ENCODE assay signal across 12 mouse cellular contexts in the genomic region with DNA sequence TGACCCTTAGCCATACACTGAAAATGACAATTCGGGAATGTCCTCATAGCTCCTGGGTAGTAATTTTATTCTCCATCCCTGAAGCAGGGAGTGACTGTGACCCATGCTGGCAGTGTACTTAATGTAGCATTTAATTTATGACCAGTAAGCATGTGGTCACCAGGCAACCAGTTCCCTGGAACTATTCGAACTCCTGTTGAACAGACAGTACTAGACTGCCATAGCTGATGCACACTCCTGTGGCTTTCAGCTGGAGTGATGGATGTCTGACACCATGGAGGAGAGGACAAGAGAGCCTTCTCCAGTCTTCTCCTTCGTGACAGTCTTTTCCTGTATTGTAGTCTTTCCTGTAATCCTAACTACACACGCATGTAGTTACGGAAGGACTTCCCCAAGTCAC. TPM values are rescaled to one million over a fixed set of nuclear protein-coding genes. Genes with fewer than 3 reads are reported as not detected.
DNase-seq lines count a peak whose midpoint lies in the region; ATAC-seq lines count a peak whose summit lies in the region.
"Had no signal": no experiment of that assay in that cellular context is flagged by ENCODE, and none has a peak within 500 bp of the region (broad histone marks: within the 10 kb centered on the region; RNA-seq: fewer than 3 reads in every experiment).

No protein-coding gene starts in this region.

- H3K27me3 ChIP-seq in heart, embryonic 14.5 days (ENCODE audit: control insufficient read depth, insufficient read depth, low read length): no peaks in the 10 kb centered on the region
- H3K27me3 ChIP-seq in midbrain, embryonic 10.5 days (ENCODE audit: low read depth, poor library complexity, severe bottlenecking): no peaks in the 10 kb centered on the region
- H3K27me3 ChIP-seq in midbrain, embryonic 13.5 days: no peaks in the 10 kb centered on the region
- H3K27me3 ChIP-seq in forebrain, embryonic 14.5 days (replicated peaks; ENCODE audit: control insufficient read depth, insufficient read depth, low read length): no peaks in the 10 kb centered on the region
- H3K27me3 ChIP-seq in neural tube, embryonic 11.5 days (ENCODE audit: control insufficient read depth, insufficient read depth, low read length): no peaks in the 10 kb centered on the region

- peak overlapping the region; percentile 95 for H3K9ac ChIP-seq in heart, embryonic 14.5 days (ENCODE audit: low read length)
- no peak overlapping the region for H3K9ac ChIP-seq in midbrain, embryonic 13.5 days (replicated peaks)
- no peak overlapping the region for H3K9ac ChIP-seq in forebrain, embryonic 14.5 days (ENCODE audit: low read length)
- peak overlapping the region; percentile 26 for H3K9ac ChIP-seq in neural tube, embryonic 11.5 days (ENCODE audit: low read length)

- peak overlapping the region; percentile 88 to 95 for H3K27ac ChIP-seq in heart, embryonic 14.5 days (replicated peaks in 1 of 2; ENCODE audit: control insufficient read depth in 1 of 2, insufficient read depth in 1 of 2, low read depth in 2 of 2, low read length in 2 of 2)
- H3K27ac ChIP-seq in midbrain, embryonic 10.5 days (replicated peaks): no peak overlapping the region; the same call in 1 of the 2 replicates
- H3K27ac ChIP-seq in midbrain, embryonic 13.5 days: no peak overlapping the region
- H3K27ac ChIP-seq in forebrain, embryonic 14.5 days (ENCODE audit: low read depth, low read length): no peak overlapping the region
- H3K27ac ChIP-seq in neural tube, embryonic 11.5 days (ENCODE audit: low read depth, low read length): no peak overlapping the region

- peaks cover 8 to 27% of the 10 kb centered on the region in 2 experiments for H3K4me1 ChIP-seq in heart, embryonic 14.5 days (ENCODE audit: control insufficient read depth in 2 of 2, insufficient read depth in 2 of 2, low read length in 2 of 2)
- peaks cover 46% of the 10 kb centered on the region for H3K4me1 ChIP-seq in midbrain, embryonic 10.5 days
- peaks cover 36% of the 10 kb centered on the region for H3K4me1 ChIP-seq in midbrain, embryonic 13.5 days (replicated peaks)
- peaks cover 19% of the 10 kb centered on the region for H3K4me1 ChIP-seq in forebrain, embryonic 14.5 days (ENCODE audit: control insufficient read depth, insufficient read depth, low read length)
- H3K4me1 ChIP-seq in neural tube, embryonic 11.5 days (ENCODE audit: control insufficient read depth, insufficient read depth, low read length): peaks cover 7% of the 10 kb centered on the region

- 82% methylated on average over 5 of the region's 5 CpGs for WGBS in heart, embryonic 14.5 days
- 90% methylated on average over 5 of the region's 5 CpGs for WGBS in midbrain, embryonic 10.5 days
- 81% methylated on average over 5 of the region's 5 CpGs for WGBS in midbrain, embryonic 13.5 days
- WGBS in forebrain, embryonic 14.5 days: 82% methylated on average over 5 of the region's 5 CpGs
- 56% methylated on average over 5 of the region's 5 CpGs for WGBS in neural tube, embryonic 11.5 days

- H3K9me3 ChIP-seq in heart, embryonic 14.5 days (ENCODE audit: control insufficient read depth, low read length): no peaks in the 10 kb centered on the region
- no peaks in the 10 kb centered on the region for H3K9me3 ChIP-seq in midbrain, embryonic 10.5 days (replicated peaks)
- no peaks in the 10 kb centered on the region for H3K9me3 ChIP-seq in midbrain, embryonic 13.5 days
- no peaks in the 10 kb centered on the region for H3K9me3 ChIP-seq in forebrain, embryonic 14.5 days (replicated peaks; ENCODE audit: control insufficient read depth, low read length)
- H3K9me3 ChIP-seq in neural tube, embryonic 11.5 days (ENCODE audit: control insufficient read depth, low read length): no peaks in the 10 kb centered on the region

- H3K4me2 ChIP-seq in heart, embryonic 14.5 days (ENCODE audit: low read length): peak overlapping the region; percentile 71
- no peak overlapping the region for H3K4me2 ChIP-seq in midbrain, embryonic 13.5 days (replicated peaks)
- 0 out of 2 replicates have a peak overlapping the region, but pooled peaks have one; percentile 7 for H3K4me2 ChIP-seq in forebrain, embryonic 14.5 days (ENCODE audit: low read length)
- H3K4me2 ChIP-seq in neural tube, embryonic 11.5 days (ENCODE audit: low read depth): peak overlapping the region; percentile 73

- no peak for DNase-seq in heart, adult 9 months (ENCODE audit: low spot score in 2 of 2)
- DNase-seq in midbrain, embryonic 10.5 days (ENCODE audit: low spot score): no peak
- DNase-seq in forebrain, embryonic 14.5 days (ENCODE audit: low spot score): no peak
- no peak for DNase-seq in neural tube, embryonic 11.5 days (ENCODE audit: low spot score)
- no peak for DNase-seq in frontal cortex, postnatal 36 days (ENCODE audit: low spot score in 2 of 2)
- no peak for DNase-seq in adrenal gland, postnatal 4 days (ENCODE audit: low spot score in 2 of 2)
- DNase-seq: lung, postnatal 4 days; spleen, adult 18-20 months; thymus, postnatal 36 days had no signal

- H3K36me3 ChIP-seq in heart, embryonic 14.5 days (ENCODE audit: control insufficient read depth, insufficient read depth, low read length): no peaks in the 10 kb centered on the region
- H3K36me3 ChIP-seq in midbrain, embryonic 10.5 days: no peaks in the 10 kb centered on the region
- H3K36me3 ChIP-seq in midbrain, embryonic 13.5 days: no peaks in the 10 kb centered on the region
- no peaks in the 10 kb centered on the region for H3K36me3 ChIP-seq in forebrain, embryonic 14.5 days (ENCODE audit: control insufficient read depth, insufficient read depth, low read length)
- H3K36me3 ChIP-seq in neural tube, embryonic 11.5 days (ENCODE audit: control insufficient read depth, insufficient read depth, low read length): no peaks in the 10 kb centered on the region

- H3K4me3 ChIP-seq in heart, embryonic 14.5 days (ENCODE audit: control insufficient read depth in 1 of 2, insufficient read depth in 1 of 2, low read depth in 1 of 2, low read length in 2 of 2): peak overlapping the region in 1 of 2 experiments; percentile 9; a peak in 1 of 4 replicates
- peak overlapping the region; percentile 17; the same call in 1 of the 2 replicates for H3K4me3 ChIP-seq in midbrain, embryonic 10.5 days
- H3K4me3 ChIP-seq in midbrain, embryonic 13.5 days (replicated peaks): no peak overlapping the region
- H3K4me3 ChIP-seq in forebrain, embryonic 14.5 days (ENCODE audit: low read depth, low read length): no peak overlapping the region
- no peak overlapping the region for H3K4me3 ChIP-seq in neural tube, embryonic 11.5 days (ENCODE audit: low read depth, low read length)

- no peak for ATAC-seq in heart, embryonic 14.5 days (ENCODE audit: insufficient number of reproducible peaks, insufficient read depth, low FRiP score, low read depth)
- ATAC-seq in midbrain, embryonic 13.5 days: no peak
- no peak for ATAC-seq in forebrain, embryonic 14.5 days
- ATAC-seq in neural tube, embryonic 11.5 days (ENCODE audit: insufficient read depth, low FRiP score, low TSS enrichment): no peak

RNA-seq across cellular contexts. Expression of a gene that starts 1.8 kb away (rescaled TPM):
- 7.5 and 8.5 TPM in 2 replicates for polyA plus RNA-seq in heart, embryonic 14.5 days (2014; fragmentation: Nextera tagmentation; extraction: Ambion mirVana)
- polyA plus RNA-seq in midbrain, embryonic 10.5 days (2016; fragmentation: Nextera tagmentation; extraction: Ambion mirVana): 2.0 and 4.1 TPM in 2 replicates
- 6.4 and 7.4 TPM in 2 replicates for polyA plus RNA-seq in midbrain, embryonic 13.5 days (2015; fragmentation: Nextera tagmentation; extraction: Ambion mirVana)
- 4.3 and 7.1 TPM in 2 replicates for polyA plus RNA-seq in forebrain, embryonic 14.5 days (2014; fragmentation: Nextera tagmentation; extraction: Ambion mirVana)
- 3.4 and 6.8 TPM in 2 replicates for polyA plus RNA-seq in neural tube, embryonic 11.5 days (2014; fragmentation: Nextera tagmentation; extraction: Ambion mirVana)
- 1,000 to 10,000 TPM; 1,239 to 1,302 TPM for total RNA-seq in adrenal gland, postnatal 4 days (2021)

RNA-seq across cellular contexts. Expression of a gene that starts 4.7 kb away (rescaled TPM):
- 3.8 and 5.4 TPM in 2 replicates for polyA plus RNA-seq in heart, embryonic 14.5 days (2014; fragmentation: Nextera tagmentation; extraction: Ambion mirVana)
- 4.7 and 9.5 TPM in 2 replicates for polyA plus RNA-seq in midbrain, embryonic 10.5 days (2016; fragmentation: Nextera tagmentation; extraction: Ambion mirVana)
- 1.3 and 3.0 TPM in 2 replicates for polyA plus RNA-seq in midbrain, embryonic 13.5 days (2015; fragmentation: Nextera tagmentation; extraction: Ambion mirVana)
- 1.9 and 4.4 TPM in 2 replicates for polyA plus RNA-seq in forebrain, embryonic 14.5 days (2014; fragmentation: Nextera tagmentation; extraction: Ambion mirVana)
- 1.6 and 2.1 TPM in 2 replicates for polyA plus RNA-seq in neural tube, embryonic 11.5 days (2014; fragmentation: Nextera tagmentation; extraction: Ambion mirVana)
- total RNA-seq in adrenal gland, postnatal 4 days (2021): 100 to 1,000 TPM; 512 to 538 TPM

RNA-seq across cellular contexts. Expression of a gene that starts 6.2 kb away (rescaled TPM):
- 3.0 and 4.3 TPM in 2 replicates for polyA plus RNA-seq in heart, embryonic 14.5 days (2014; fragmentation: Nextera tagmentation; extraction: Ambion mirVana)
- 5.5 and 5.6 TPM in 2 replicates for polyA plus RNA-seq in midbrain, embryonic 10.5 days (2016; fragmentation: Nextera tagmentation; extraction: Ambion mirVana)
- 3.1 and 5.3 TPM in 2 replicates for polyA plus RNA-seq in midbrain, embryonic 13.5 days (2015; fragmentation: Nextera tagmentation; extraction: Ambion mirVana)
- polyA plus RNA-seq in forebrain, embryonic 14.5 days (2014; fragmentation: Nextera tagmentation; extraction: Ambion mirVana): 2.2 and 5.3 TPM in 2 replicates
- 3.3 and 4.3 TPM in 2 replicates for polyA plus RNA-seq in neural tube, embryonic 11.5 days (2014; fragmentation: Nextera tagmentation; extraction: Ambion mirVana)
- 100 to 1,000 TPM; 144 to 196 TPM for total RNA-seq in adrenal gland, postnatal 4 days (2021)
- total RNA-seq: neutrophil, adult 5-6 weeks had no signal

RNA-seq across cellular contexts. Expression of a gene that starts 14.2 kb away (rescaled TPM):
- 0.65 and 0.66 TPM in 2 replicates for polyA plus RNA-seq in heart, embryonic 14.5 days (2014; fragmentation: Nextera tagmentation; extraction: Ambion mirVana)
- polyA plus RNA-seq in midbrain, embryonic 10.5 days (2016; fragmentation: Nextera tagmentation; extraction: Ambion mirVana): 1.00 and 1.0 TPM in 2 replicates
- 0.31 and 0.35 TPM in 2 replicates for polyA plus RNA-seq in midbrain, embryonic 13.5 days (2015; fragmentation: Nextera tagmentation; extraction: Ambion mirVana)
- polyA plus RNA-seq in forebrain, embryonic 14.5 days (2014; fragmentation: Nextera tagmentation; extraction: Ambion mirVana): 0.30 and 0.32 TPM in 2 replicates
- polyA plus RNA-seq in neural tube, embryonic 11.5 days (2014; fragmentation: Nextera tagmentation; extraction: Ambion mirVana): 0.82 and 1.3 TPM in 2 replicates
- total RNA-seq in adrenal gland, postnatal 4 days (2021): 10 to 100 TPM; 29.4 to 38.7 TPM

RNA-seq across cellular contexts. Expression of a gene that starts 14.8 kb away (rescaled TPM):
- polyA plus RNA-seq in heart, embryonic 14.5 days (2014; fragmentation: Nextera tagmentation; extraction: Ambion mirVana): 0.65 and 0.72 TPM in 2 replicates
- 1.1 and 1.5 TPM in 2 replicates for polyA plus RNA-seq in midbrain, embryonic 10.5 days (2016; fragmentation: Nextera tagmentation; extraction: Ambion mirVana)
- 0.75 and 0.84 TPM in 2 replicates for polyA plus RNA-seq in midbrain, embryonic 13.5 days (2015; fragmentation: Nextera tagmentation; extraction: Ambion mirVana)
- polyA plus RNA-seq in forebrain, embryonic 14.5 days (2014; fragmentation: Nextera tagmentation; extraction: Ambion mirVana): 0.62 and 0.89 TPM in 2 replicates
- polyA plus RNA-seq in neural tube, embryonic 11.5 days (2014; fragmentation: Nextera tagmentation; extraction: Ambion mirVana): 0.51 and 1.4 TPM in 2 replicates
- total RNA-seq in adrenal gland, postnatal 4 days (2021): 100 to 1,000 TPM; 150 to 177 TPM

Comparison
In these comparisons a context has a peak if more than half of its experiments do, and no peak if none do; other contexts are left out.
1. H3K27ac ChIP-seq: peak in heart, embryonic 14.5 days (2 of 2); none in midbrain, embryonic 10.5 days (single experiment), midbrain, embryonic 13.5 days (single experiment), forebrain, embryonic 14.5 days (single experiment) and neural tube, embryonic 11.5 days (single experiment).
2. H3K9ac ChIP-seq: peak in heart, embryonic 14.5 days (single experiment) and neural tube, embryonic 11.5 days (single experiment); none in midbrain, embryonic 13.5 days (single experiment) and forebrain, embryonic 14.5 days (single experiment).